Mouse (Mus musculus) heart, embryonic 15.5 days (tissue): Measurements from ENCODE around the gene Sun2. TPM values are rescaled to one million over a fixed set of nuclear protein-coding genes. Genes with fewer than 3 reads are reported as not detected.

ENCODE experiments used
- ATAC-seq: fragments of 200-750 bp; cut with Nextera tagmentation; replicated peaks from 2 replicates; pipeline ENCODE4 v1.8.0; 2017; ENCODE audit warnings: low read depth, moderate TSS enrichment; ENCODE audit not compliant: insufficient number of reproducible peaks, insufficient read depth, low FRiP score
- H3K27ac ChIP-seq: fragments of 300-500 bp; sonication (generic); 2 replicates; pipeline ENCODE4 v1.5.1; 2015; ENCODE audit warnings: mild to moderate bottlenecking, inconsistent platforms
- H3K27me3 ChIP-seq: fragments of 300-500 bp; sonication (generic); 2 replicates; pipeline ENCODE4 v1.6.1; 2015; ENCODE audit warnings: inconsistent platforms
- H3K36me3 ChIP-seq: fragments of 300-500 bp; sonication (generic); 2 replicates; pipeline ENCODE4 v1.6.1; 2015; ENCODE audit warnings: mild to moderate bottlenecking, inconsistent platforms
- H3K4me1 ChIP-seq: fragments of 300-500 bp; sonication (generic); replicated peaks from 2 replicates; pipeline ENCODE4 v1.6.1; 2015; ENCODE audit warnings: inconsistent platforms
- H3K4me2 ChIP-seq: fragments of 300-500 bp; sonication (generic); 2 replicates; pipeline ENCODE4 v1.6.1; 2015; ENCODE audit warnings: inconsistent platforms, mild to moderate bottlenecking, moderate library complexity
- H3K4me3 ChIP-seq: fragments of 300-500 bp; sonication (generic); 2 replicates; pipeline ENCODE4 v1.5.1; 2015; ENCODE audit warnings: mild to moderate bottlenecking, inconsistent platforms
- H3K9ac ChIP-seq: fragments of 300-500 bp; sonication (generic); 2 replicates; pipeline ENCODE4 v1.6.1; 2015; ENCODE audit warnings: mild to moderate bottlenecking, inconsistent platforms
- H3K9me3 ChIP-seq: fragments of 300-500 bp; sonication (generic); replicated peaks from 2 replicates; pipeline ENCODE4 v1.6.1; 2016; ENCODE audit warnings: inconsistent platforms
- WGBS: fragments of 180-500 bp; shearing (Covaris S2); methylation state at CpG from one replicate; pipeline ENCODE4 v1.1.7; 2015; ENCODE audit warnings: mixed read lengths; 5-methylcytosine and 5-hydroxymethylcytosine counted together
- polyA plus RNA-seq: library from polyadenylated mRNA; unstranded; fragments of >200 nt; fragmentation: Nextera tagmentation; extraction: Ambion mirVana; gene quantifications from 2 replicates; pipeline ENCODE4 v1.2.1, GENCODE M21; 2015

The Sun2 gene
- polyA plus RNA-seq, 1 experiment from 2014 or later = 4.7 TPM

DNA sequence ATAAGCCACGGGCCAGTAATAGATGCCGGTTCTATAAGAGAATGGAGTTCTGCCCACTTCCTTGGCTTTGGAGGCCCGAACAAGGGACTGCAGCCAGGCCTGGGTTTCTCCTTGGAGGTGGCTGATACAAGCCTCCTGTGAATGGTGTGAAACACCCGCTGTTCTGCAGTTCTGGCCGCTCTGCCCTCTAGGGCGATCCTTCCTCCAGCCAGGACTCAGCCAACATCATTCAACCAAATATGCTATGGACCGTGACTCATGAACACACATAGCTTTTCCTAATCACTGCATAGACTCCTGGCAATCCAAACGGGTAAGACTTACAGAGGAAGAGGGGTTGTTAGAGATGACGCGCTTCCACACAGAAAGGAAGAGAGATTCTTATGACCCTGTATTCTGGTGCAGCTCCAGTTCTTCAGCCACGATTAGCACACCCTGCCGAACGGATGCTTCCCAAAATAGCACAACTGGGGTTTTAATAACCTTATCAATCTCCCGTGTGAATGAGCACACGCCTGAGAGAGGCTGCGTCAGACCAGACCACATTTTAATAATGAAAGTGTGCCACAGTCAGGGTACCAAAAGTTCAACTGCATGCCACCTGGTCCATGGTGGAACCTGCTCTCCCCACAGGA is 25.1 kb upstream of the Sun2 start:
- H3K4me1 ChIP-seq = peaks cover 68% of the 10 kb centered on the region
- H3K9ac ChIP-seq = no peak overlapping the region
- peak overlapping the region; percentile 67 for H3K27ac ChIP-seq

DNA sequence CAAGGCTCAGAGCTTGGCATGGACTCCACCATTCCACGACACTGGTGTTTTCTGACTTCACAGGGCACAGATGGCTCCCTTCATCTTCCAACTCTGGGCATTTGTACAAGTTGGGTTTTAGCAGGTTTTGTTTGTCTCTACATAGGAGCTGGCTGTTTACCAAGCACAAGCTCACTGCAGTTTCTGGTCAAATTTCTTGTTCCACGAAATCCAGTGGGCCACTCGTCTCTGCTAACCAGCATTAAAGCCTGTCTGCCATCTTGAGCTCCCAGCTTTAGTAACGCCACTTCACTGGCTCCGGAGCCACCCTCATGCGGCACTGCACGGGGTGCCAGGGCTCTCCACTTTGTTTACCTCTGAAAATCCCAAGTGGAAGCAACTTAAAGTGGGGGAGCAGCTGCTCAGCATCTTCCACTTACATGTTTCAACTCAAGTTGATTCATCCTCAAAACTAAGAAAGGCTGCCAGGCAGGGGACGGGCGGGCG is 24.3 kb upstream of the Sun2 start:
- peak overlapping the region; percentile 67; the same call in 1 of the 2 replicates for H3K27ac ChIP-seq

More for the DNA sequence above, 25.1 kb upstream of the Sun2 start:
- H3K9me3 ChIP-seq = no peaks in the 10 kb centered on the region
- peak overlapping the region; percentile 42 for H3K4me2 ChIP-seq
- peak; percentile 32; the same call in 1 of the 2 replicates for ATAC-seq
- H3K27me3 ChIP-seq = no peaks in the 10 kb centered on the region
- H3K36me3 ChIP-seq = 0 out of 2 replicates have a peak, but pooled peaks cover 4% of the 10 kb centered on the region
- 0 out of 2 replicates have a peak overlapping the region, but pooled peaks have one; percentile 0 for H3K4me3 ChIP-seq
- WGBS = 46% methylated on average over 16 of the region's 16 CpGs

DNA sequence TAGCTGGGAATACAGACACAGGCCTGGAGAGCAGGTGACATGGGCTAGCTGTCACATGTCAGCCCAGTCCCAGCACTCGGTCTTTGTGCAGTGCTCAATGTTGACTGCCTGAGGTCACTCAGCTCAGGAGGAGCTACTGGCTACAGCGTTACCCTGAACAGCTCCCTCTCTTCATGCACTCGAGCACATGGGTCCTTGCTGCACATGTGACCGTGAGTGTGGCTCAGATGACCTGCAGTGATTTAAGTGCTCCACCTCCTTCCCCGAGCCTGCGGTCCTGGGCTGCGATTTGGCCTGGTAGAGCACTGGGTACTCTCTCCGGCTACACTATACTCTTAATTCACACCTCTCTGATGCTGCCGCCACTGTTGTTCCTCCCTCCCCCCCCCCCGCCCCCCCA is 23.8 kb upstream of the Sun2 start:
- Histone ChIP-seq H3K9me3 (no peaks in the 10 kb centered on the region), H3K4me1 (peaks cover 64% of the 10 kb centered on the region), H3K36me3 (0 out of 2 replicates have a peak, but pooled peaks cover 4% of the 10 kb centered on the region), H3K4me3 (no peak overlapping the region), H3K27me3 (no peaks in the 10 kb centered on the region), H3K9ac (no peak overlapping the region), H3K27ac (no peak overlapping the region), H3K4me2 (no peak overlapping the region)
- no peak for ATAC-seq
- WGBS = 58% methylated on average over 10 of the region's 10 CpGs

More for the DNA sequence above, 24.3 kb upstream of the Sun2 start:
- Histone ChIP-seq H3K4me2 (no peak overlapping the region), H3K9ac (no peak overlapping the region), H3K9me3 (no peaks in the 10 kb centered on the region), H3K4me1 (peaks cover 68% of the 10 kb centered on the region), H3K36me3 (0 out of 2 replicates have a peak, but pooled peaks cover 4% of the 10 kb centered on the region), H3K27me3 (no peaks in the 10 kb centered on the region), H3K4me3 (no peak overlapping the region)
- WGBS = 85% methylated on average over 10 of the region's 10 CpGs
- ATAC-seq = no peak

DNA sequence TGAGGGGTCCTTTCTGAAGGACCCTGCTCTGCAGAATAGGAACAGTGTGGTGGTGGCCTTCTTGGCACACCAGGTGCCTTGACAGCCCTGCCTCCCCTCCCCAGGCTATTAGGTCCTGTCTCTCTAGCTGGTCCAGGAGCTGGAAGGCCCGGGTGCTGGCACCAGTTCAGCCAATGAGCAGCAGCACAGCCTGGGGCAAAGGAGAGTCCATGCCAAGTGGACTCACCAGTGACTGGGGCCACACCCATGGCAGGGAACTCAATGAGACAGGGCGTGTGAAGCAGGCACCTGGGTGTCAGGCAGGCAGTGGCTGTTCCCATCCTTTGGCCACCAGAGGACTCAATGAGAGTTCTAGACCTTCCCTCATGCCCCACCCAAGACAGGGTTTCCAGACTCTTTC is 23.0 kb upstream of the Sun2 start:
- H3K36me3 ChIP-seq = 0 out of 2 replicates have a peak, but pooled peaks cover 4% of the 10 kb centered on the region
- no peaks in the 10 kb centered on the region for H3K27me3 ChIP-seq
- H3K4me2 ChIP-seq = no peak overlapping the region
- peaks cover 57% of the 10 kb centered on the region for H3K4me1 ChIP-seq
- no peak overlapping the region for H3K9ac ChIP-seq
- no peak overlapping the region for H3K27ac ChIP-seq
- no peak overlapping the region for H3K4me3 ChIP-seq
- no peak for ATAC-seq
- no peaks in the 10 kb centered on the region for H3K9me3 ChIP-seq
- WGBS = 78% methylated on average over 2 of the region's 2 CpGs

DNA sequence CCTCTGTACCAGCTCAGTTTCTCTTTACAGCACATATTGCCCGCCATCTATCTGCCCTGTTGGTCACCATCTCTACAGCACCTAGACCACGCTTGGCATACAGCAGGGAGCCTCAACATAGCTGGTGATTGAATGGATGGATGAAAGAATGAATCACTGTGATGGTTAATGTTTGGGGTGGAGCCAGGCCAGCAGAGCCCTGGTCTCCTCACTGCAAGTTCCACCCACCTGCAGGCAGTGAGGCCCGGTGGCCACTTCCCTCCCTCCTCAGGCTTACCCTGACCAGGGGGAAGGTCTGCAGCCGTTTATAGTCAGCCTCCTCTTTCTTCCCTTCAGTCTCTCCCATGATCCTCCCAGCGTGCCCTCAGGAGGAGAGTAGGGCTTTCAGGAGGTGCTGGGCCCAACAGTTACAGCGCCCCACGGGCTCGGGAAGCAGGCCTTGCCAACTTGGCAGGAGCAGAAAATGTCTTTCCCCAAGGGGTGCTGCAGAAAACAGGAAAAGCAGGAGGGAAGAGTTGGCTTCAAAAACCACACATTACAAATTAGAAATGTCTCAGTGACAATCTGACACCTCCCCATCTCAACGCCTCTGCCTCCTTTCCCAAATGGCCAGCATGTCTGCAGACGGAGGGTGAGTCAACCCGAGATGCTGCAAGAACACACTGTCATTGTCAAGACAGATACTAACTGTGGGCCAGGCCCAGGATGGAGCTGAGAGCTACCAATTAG is 22.4 kb upstream of the Sun2 start:
- Histone ChIP-seq H3K36me3 (0 out of 2 replicates have a peak, but pooled peaks cover 4% of the 10 kb centered on the region), H3K9me3 (no peaks in the 10 kb centered on the region), H3K27me3 (no peaks in the 10 kb centered on the region), H3K4me2 (no peak overlapping the region), H3K4me3 (no peak overlapping the region), H3K9ac (no peak overlapping the region), H3K4me1 (peaks cover 51% of the 10 kb centered on the region), H3K27ac (no peak overlapping the region)
- WGBS = 80% methylated on average over 11 of the region's 11 CpGs
- no peak for ATAC-seq

DNA sequence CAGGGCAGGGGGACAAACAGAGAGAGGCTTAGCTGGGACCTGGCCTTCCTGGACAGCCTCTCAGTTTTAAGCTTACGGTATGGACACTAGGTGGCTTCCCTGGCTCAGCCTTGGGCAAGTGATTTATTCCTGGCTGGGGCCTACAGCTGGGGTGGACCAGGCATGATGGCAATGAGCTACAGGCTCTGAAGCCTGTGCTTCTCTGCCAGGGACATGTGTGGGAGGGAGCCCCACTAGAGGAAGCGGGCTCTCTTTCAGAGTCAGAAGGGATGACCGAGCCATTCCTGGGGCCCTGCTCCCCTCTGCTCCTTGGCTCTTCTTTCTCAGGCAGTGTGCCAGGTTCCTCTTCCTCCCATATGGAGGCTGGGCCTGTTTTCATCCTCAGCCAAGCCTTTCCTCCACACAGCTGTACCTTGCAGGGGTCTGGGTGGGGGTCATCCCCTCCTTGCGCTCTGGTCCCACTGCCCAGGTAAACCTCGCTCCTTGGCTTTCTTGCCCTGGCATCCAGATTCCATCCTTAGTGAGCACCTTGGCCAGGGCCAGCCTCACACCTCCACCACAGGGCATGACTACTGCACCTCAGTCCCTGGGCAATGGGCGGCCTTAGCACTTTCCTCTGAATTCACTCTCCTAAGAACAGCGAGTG is 21.4 kb upstream of the Sun2 start:
- Histone ChIP-seq H3K9ac (no peak overlapping the region), H3K27ac (no peak overlapping the region), H3K9me3 (no peaks in the 10 kb centered on the region), H3K4me1 (peaks cover 42% of the 10 kb centered on the region), H3K4me2 (no peak overlapping the region), H3K4me3 (no peak overlapping the region), H3K27me3 (no peaks in the 10 kb centered on the region), H3K36me3 (0 out of 2 replicates have a peak, but pooled peaks cover 4% of the 10 kb centered on the region)
- 75% methylated on average over 7 of the region's 7 CpGs for WGBS
- ATAC-seq = no peak

DNA sequence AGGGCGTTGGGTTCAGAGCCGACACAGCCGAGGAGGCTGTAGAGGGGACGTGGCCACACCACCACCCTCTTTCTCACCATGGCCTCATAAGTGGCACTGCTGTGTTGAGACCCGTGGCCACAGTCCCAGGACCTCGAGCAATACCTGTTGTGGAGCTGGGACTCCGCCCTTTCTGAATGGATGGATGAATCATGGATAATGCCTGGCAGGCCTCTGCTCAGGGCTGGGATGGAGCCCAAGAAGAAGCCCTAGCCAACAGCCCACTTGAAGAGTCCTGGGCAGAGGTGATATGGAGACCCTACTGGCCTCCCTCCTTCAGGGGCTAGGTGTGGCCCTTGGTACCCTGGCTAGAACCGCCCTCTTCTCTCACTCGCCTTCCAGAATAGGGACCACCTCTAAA is 20.7 kb upstream of the Sun2 start:
- no peaks in the 10 kb centered on the region for H3K27me3 ChIP-seq
- peaks cover 35% of the 10 kb centered on the region for H3K4me1 ChIP-seq
- H3K4me3 ChIP-seq = no peak overlapping the region
- no peak overlapping the region for H3K27ac ChIP-seq
- H3K4me2 ChIP-seq = no peak overlapping the region
- no peak overlapping the region for H3K9ac ChIP-seq
- 88% methylated on average over 9 of the region's 9 CpGs for WGBS
- no peaks in the 10 kb centered on the region for H3K9me3 ChIP-seq
- 0 out of 2 replicates have a peak, but pooled peaks cover 4% of the 10 kb centered on the region for H3K36me3 ChIP-seq
- no peak for ATAC-seq

DNA sequence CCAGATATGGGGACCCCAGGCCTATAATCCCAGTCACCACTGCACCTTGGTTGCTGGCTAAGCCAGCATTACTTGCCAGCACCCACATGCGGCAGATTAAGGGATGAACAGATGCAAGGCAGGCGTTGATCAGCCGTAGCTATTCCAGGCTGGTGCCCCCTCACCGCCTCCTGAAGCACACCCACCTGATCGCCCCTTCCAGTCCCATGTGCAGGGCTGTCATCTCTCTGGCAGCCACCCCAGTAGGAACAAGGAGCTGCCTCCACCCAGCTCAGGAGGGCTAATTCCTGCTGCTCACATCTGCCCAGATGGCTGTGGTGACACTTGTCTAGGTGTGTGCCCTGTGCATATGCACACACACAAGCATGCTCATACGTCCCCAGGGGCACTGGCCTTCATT is 18.6 kb upstream of the Sun2 start:
- no peak for ATAC-seq
- H3K27ac ChIP-seq = no peak overlapping the region
- no peaks in the 10 kb centered on the region for H3K9me3 ChIP-seq
- peaks cover 22% of the 10 kb centered on the region for H3K4me1 ChIP-seq
- no peaks in the 10 kb centered on the region for H3K27me3 ChIP-seq
- 87% methylated on average over 6 of the region's 6 CpGs for WGBS
- H3K9ac ChIP-seq = no peak overlapping the region
- no peak overlapping the region for H3K4me3 ChIP-seq
- H3K4me2 ChIP-seq = no peak overlapping the region
- 0 out of 2 replicates have a peak, but pooled peaks cover 4% of the 10 kb centered on the region for H3K36me3 ChIP-seq

DNA sequence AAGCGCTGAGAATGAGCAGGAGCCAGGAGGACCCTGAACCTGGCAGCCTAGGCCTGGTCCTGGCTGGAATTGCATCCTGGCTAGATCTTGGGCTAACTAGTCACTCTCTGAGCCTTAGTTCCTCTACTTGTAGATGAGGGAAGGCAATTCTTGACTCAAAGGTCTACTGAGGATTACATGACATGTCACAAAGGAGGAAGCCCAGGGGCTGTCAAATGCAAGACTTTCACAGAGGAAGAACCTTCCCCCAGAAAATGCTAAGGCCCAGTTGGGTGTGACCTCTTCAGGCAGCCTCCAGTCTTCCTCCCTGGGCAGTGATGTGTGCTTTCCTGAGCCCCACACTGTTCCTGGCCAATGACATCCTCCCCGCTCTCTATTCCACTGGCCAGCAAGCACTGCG is 14.8 kb upstream of the Sun2 start:
- Histone ChIP-seq H3K9ac (no peak overlapping the region), H3K4me2 (no peak overlapping the region), H3K27me3 (no peaks in the 10 kb centered on the region), H3K36me3 (no peaks in the 10 kb centered on the region), H3K4me1 (peaks cover 10% of the 10 kb centered on the region), H3K27ac (0 out of 2 replicates have a peak overlapping the region, but pooled peaks have one; percentile 40), H3K4me3 (no peak overlapping the region), H3K9me3 (no peaks in the 10 kb centered on the region)
- WGBS = 83% methylated on average over 3 of the region's 3 CpGs
- ATAC-seq = no peak

DNA sequence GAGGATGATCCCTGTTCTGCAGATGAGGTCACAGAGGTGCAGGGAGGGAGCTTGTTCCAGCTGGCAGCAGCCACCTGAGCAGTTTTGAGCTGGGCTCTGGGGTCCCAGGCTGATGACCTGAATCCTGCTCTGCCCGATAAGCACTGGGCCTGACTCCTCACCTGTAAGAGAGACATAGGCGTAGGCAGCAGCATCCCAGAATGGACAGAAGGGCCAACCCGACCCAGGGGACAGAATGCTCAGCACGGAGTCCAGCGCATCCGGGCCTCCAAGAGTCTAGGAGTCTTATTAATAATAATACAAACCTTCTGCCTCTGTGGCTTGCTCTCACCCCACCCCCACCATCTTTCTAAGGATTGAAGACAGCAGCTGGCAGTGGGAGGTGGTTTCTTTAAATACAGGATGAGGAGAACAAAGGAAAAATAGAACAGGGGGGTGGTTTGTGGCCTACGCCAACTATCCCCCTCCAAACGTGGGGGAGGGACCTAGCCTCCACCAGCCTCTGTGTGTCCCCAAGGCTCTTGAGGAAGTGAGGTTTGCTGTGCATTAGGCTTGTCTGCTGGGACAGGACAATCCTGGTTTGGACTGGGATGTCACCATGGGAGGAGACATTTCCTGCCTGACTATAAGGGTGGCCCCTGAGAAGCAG is 13.8 kb upstream of the Sun2 start:
- H3K9ac ChIP-seq = no peak overlapping the region
- 0 out of 2 replicates have a peak overlapping the region, but pooled peaks have one; percentile 40 for H3K27ac ChIP-seq
- peaks cover 10% of the 10 kb centered on the region for H3K4me1 ChIP-seq
- no peaks in the 10 kb centered on the region for H3K27me3 ChIP-seq
- H3K4me3 ChIP-seq = no peak overlapping the region
- 64% methylated on average over 8 of the region's 8 CpGs for WGBS
- ATAC-seq = peak; percentile 37; the same call in 1 of the 2 replicates
- no peak overlapping the region for H3K4me2 ChIP-seq
- no peaks in the 10 kb centered on the region for H3K36me3 ChIP-seq
- no peaks in the 10 kb centered on the region for H3K9me3 ChIP-seq

DNA sequence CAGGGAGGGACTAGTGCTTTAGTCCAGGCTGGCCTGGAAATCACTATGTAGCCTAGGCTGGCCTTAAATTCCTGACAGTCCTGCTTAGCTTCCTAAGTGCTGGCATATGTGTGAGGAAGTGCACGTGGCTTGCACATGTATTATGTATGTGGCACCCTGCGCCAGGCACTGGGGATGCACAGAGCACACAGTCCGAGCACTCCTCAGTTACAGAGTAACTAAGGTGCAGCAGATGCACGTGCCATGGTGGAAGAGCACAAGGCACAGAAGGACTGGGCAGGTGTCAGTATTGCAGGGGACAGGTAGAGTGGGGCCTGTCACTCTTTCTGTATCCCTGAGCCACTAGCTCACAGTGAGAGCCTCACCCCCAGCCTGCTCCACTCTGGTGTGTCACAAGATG is 12.8 kb upstream of the Sun2 start:
- Histone ChIP-seq H3K27ac (no peak overlapping the region), H3K36me3 (no peaks in the 10 kb centered on the region), H3K27me3 (no peaks in the 10 kb centered on the region), H3K9me3 (no peaks in the 10 kb centered on the region), H3K4me1 (peaks cover 10% of the 10 kb centered on the region), H3K9ac (no peak overlapping the region), H3K4me2 (no peak overlapping the region), H3K4me3 (no peak overlapping the region)
- ATAC-seq = no peak
- 85% methylated on average over 4 of the region's 4 CpGs for WGBS
